Mouse (Mus musculus): ENCODE measurements around the gene Abcg4. TPM values are rescaled to one million over a fixed set of nuclear protein-coding genes. Genes with fewer than 3 reads are reported as not detected.

The Abcg4 gene
- total and polyA plus RNA-seq, 2 experiments from 2014 or later: 28.2 to 60.0 TPM

GRCm38 (mm10) chr9:44251314-44251713 lies 37.1 kb downstream of the Abcg4 start, which contains the start of gene Pdzd3:
TSS of gene Pdzd3 (minus strand) at chr9:44251471.
- ATAC-seq (ENCODE audit: low FRiP score): no peak
- Histone ChIP-seq H3K36me3 (ENCODE audit: insufficient read depth, low read length) (no peaks in the 10 kb centered on the region), H3K27me3 (ENCODE audit: insufficient read depth, low read length) (no peaks in the 10 kb centered on the region), H3K4me2 (ENCODE audit: low read depth, low read length, poor library complexity, severe bottlenecking) (no peak within 1 kb of the TSS), H3K9me3 (ENCODE audit: low read length) (no peaks in the 10 kb centered on the region), H3K4me1 (ENCODE audit: insufficient read depth, low read length) (peaks cover 33% of the 10 kb centered on the region), H3K9ac (replicated peaks; ENCODE audit: low read length, poor library complexity, severe bottlenecking) (no peak within 1 kb of the TSS), H3K27ac (ENCODE audit: low read depth, low read length) (no peak within 1 kb of the TSS), H3K4me3 (ENCODE audit: low read depth, low read length) (no peak within 1 kb of the TSS)
- whole genome bisulfite sequencing: 91% methylated on average over 10 of the region's 10 CpGs
- DNase-seq (ENCODE audit: low spot score): no peak
- no peak for TF ChIP-seq CTCF (IDR thresholded peaks at IDR 0.05)

DNA sequence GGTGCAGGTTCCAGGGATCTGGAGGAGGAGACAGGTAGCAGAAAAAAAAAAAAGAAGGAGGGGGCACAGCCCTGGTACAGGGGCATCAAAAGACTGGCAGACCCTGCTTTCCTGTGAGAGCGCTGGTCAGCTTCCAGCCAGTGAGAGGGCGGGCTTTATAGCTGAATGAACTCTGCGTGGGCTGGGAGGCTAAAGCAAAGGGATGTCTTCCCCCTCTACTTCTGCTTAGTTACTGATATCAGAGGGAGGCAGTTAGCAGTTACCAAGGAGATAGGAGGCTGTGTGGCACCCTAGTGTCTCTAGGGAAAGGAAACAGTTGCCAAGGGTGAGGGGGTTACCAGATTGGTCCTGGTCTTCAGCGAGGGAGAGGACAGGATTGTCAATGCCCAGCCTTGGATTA lies 38.0 kb downstream of the Abcg4 start:
- WGBS: 37% methylated on average over 4 of the region's 4 CpGs
- no peak for ATAC-seq (ENCODE audit: low FRiP score)

DNA sequence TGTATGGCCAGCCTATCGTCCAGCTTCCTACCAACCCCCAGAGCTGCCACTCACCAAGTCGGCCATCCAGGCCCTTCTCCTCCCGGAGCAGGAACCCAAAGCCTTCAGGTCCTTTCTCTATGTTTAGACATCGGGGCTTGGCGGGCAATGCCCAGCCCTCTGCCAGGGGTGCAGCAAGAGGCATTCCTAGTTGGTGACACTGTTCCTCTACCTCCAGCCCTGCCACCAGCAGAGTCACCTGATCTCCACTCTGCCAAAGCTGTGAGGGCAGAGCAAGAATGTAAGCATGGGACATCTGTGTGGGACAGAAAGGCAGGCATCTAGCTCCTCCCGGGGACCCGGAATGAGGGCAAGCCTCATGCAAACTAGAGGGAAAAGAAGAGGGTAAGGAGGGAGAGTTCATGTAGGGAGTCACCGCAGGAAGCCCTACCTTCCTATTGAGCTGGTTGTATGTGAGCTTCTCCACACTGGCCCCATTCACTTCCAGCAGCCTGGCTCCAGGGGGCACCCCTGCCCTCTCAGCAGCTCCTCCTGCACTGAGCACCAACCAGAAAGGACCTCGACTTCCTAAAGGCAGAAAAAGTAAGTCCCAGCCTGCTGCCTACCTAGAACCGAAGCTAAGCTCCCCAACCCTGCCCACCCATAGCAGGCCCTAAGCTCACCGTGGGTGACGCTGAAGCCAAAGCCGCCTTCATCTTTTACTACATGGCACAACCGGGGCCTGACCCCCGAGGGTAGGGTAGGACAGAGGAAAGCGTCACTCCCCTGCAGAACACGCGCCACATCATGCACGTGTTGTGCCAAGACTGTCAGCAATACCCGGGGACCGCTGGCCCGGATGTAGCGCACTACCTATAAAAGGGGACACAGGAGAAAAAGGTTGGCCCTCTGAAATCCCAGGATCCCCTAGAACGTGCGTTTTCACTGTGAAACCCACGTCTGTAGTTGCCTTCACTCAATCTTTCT lies 39.0 kb downstream of the Abcg4 start:
- 46% methylated on average over 26 of the region's 26 CpGs for WGBS
- Histone ChIP-seq H3K4me2 (ENCODE audit: low read depth, low read length, poor library complexity, severe bottlenecking) (no peak overlapping the region), H3K27ac (ENCODE audit: low read depth, low read length) (no peak overlapping the region), H3K36me3 (ENCODE audit: insufficient read depth, low read length) (no peaks in the 10 kb centered on the region), H3K4me3 (ENCODE audit: low read depth, low read length) (no peak overlapping the region), H3K4me1 (ENCODE audit: insufficient read depth, low read length) (peaks cover 22% of the 10 kb centered on the region), H3K9me3 (ENCODE audit: low read length) (no peaks in the 10 kb centered on the region), H3K27me3 (ENCODE audit: insufficient read depth, low read length) (no peaks in the 10 kb centered on the region), H3K9ac (replicated peaks; ENCODE audit: low read length, poor library complexity, severe bottlenecking) (no peak overlapping the region)
- ATAC-seq (ENCODE audit: low FRiP score) (no peak), DNase-seq (ENCODE audit: low spot score) (peak; percentile 57)
- peak; percentile 68 for TF ChIP-seq CTCF (IDR thresholded peaks at IDR 0.05)

More for the DNA sequence above, 38.0 kb downstream of the Abcg4 start:
- no peak overlapping the region for H3K4me2 ChIP-seq (ENCODE audit: low read depth, low read length, poor library complexity, severe bottlenecking)
- H3K27ac ChIP-seq (ENCODE audit: low read depth, low read length): no peak overlapping the region
- TF ChIP-seq CTCF (IDR thresholded peaks at IDR 0.05): no peak
- peak; percentile 31 for DNase-seq (ENCODE audit: low spot score)
- no peaks in the 10 kb centered on the region for H3K27me3 ChIP-seq (ENCODE audit: insufficient read depth, low read length)
- H3K36me3 ChIP-seq (ENCODE audit: insufficient read depth, low read length): no peaks in the 10 kb centered on the region
- H3K4me1 ChIP-seq (ENCODE audit: insufficient read depth, low read length): peaks cover 32% of the 10 kb centered on the region
- no peak overlapping the region for H3K4me3 ChIP-seq (ENCODE audit: low read depth, low read length)
- no peaks in the 10 kb centered on the region for H3K9me3 ChIP-seq (ENCODE audit: low read length)
- no peak overlapping the region for H3K9ac ChIP-seq (replicated peaks; ENCODE audit: low read length, poor library complexity, severe bottlenecking)

DNA sequence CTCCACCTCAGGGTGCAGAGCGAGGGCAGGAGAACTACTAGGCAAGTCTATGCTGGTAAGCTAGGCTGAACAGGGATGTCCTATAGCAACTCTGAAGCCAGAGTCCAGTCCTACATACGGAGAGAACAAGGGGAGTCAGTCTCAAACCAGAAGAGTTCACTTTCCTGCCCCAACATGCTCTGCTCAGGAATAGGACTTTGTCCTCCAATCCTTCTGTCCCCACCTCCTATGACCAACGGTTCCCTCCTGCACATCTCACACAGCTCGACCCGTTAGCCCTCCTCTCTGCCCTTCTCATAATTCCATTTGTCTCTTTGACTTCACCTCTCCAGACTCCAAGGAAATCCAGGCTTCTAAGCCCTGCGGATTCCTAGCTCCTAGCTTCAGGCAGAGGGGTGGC lies 40.5 kb downstream of the Abcg4 start:
- WGBS: 82% methylated on average over 6 of the region's 6 CpGs
- Histone ChIP-seq H3K36me3 (ENCODE audit: insufficient read depth, low read length) (no peaks in the 10 kb centered on the region), H3K27ac (ENCODE audit: low read depth, low read length) (no peak overlapping the region), H3K4me3 (ENCODE audit: low read depth, low read length) (no peak overlapping the region), H3K4me2 (ENCODE audit: low read depth, low read length, poor library complexity, severe bottlenecking) (no peak overlapping the region), H3K27me3 (ENCODE audit: insufficient read depth, low read length) (no peaks in the 10 kb centered on the region), H3K9ac (replicated peaks; ENCODE audit: low read length, poor library complexity, severe bottlenecking) (no peak overlapping the region), H3K4me1 (ENCODE audit: insufficient read depth, low read length) (0 out of 2 replicates have a peak, but pooled peaks cover 8% of the 10 kb centered on the region), H3K9me3 (ENCODE audit: low read length) (no peaks in the 10 kb centered on the region)
- TF ChIP-seq CTCF (IDR thresholded peaks at IDR 0.05): no peak
- ATAC-seq (ENCODE audit: low FRiP score) (no peak), DNase-seq (ENCODE audit: low spot score) (no peak)

GRCm38 (mm10) chr9:44243621-44244020 lies 44.8 kb downstream of the Abcg4 start:
- no peak for TF ChIP-seq CTCF (IDR thresholded peaks at IDR 0.05)
- DNase-seq (ENCODE audit: low spot score) (no peak), ATAC-seq (ENCODE audit: low FRiP score) (no peak)
- Histone ChIP-seq H3K9ac (replicated peaks; ENCODE audit: low read length, poor library complexity, severe bottlenecking) (no peak overlapping the region), H3K9me3 (ENCODE audit: low read length) (no peaks in the 10 kb centered on the region), H3K4me2 (ENCODE audit: low read depth, low read length, poor library complexity, severe bottlenecking) (no peak overlapping the region), H3K36me3 (ENCODE audit: insufficient read depth, low read length) (no peaks in the 10 kb centered on the region), H3K4me1 (ENCODE audit: insufficient read depth, low read length) (no peaks in the 10 kb centered on the region), H3K27me3 (ENCODE audit: insufficient read depth, low read length) (no peaks in the 10 kb centered on the region), H3K4me3 (ENCODE audit: low read depth, low read length) (no peak overlapping the region), H3K27ac (ENCODE audit: low read depth, low read length) (no peak overlapping the region)
- WGBS: 56% methylated on average over 2 of the region's 2 CpGs

- no peaks in the 10 kb centered on the region for H3K36me3 ChIP-seq (ENCODE audit: insufficient read depth, low read length)
- H3K27ac ChIP-seq (ENCODE audit: low read depth, low read length): no peak overlapping the region
- 77% methylated on average over 9 of the region's 9 CpGs for WGBS
- ATAC-seq (ENCODE audit: low FRiP score) (no peak), DNase-seq (ENCODE audit: low spot score) (no peak)
- no peak overlapping the region for H3K4me2 ChIP-seq (ENCODE audit: low read depth, low read length, poor library complexity, severe bottlenecking)
- no peak overlapping the region for H3K4me3 ChIP-seq (ENCODE audit: low read depth, low read length)
- no peak overlapping the region for H3K9ac ChIP-seq (replicated peaks; ENCODE audit: low read length, poor library complexity, severe bottlenecking)
- no peaks in the 10 kb centered on the region for H3K27me3 ChIP-seq (ENCODE audit: insufficient read depth, low read length)
- no peaks in the 10 kb centered on the region for H3K9me3 ChIP-seq (ENCODE audit: low read length)
- no peak for TF ChIP-seq CTCF (IDR thresholded peaks at IDR 0.05)
- H3K4me1 ChIP-seq (ENCODE audit: insufficient read depth, low read length): no peaks in the 10 kb centered on the region
Observed at GRCm38 (mm10) chr9:44241418-44241817, 47.0 kb downstream of the Abcg4 start.
